ENCODE assay signal across 11 mouse cellular contexts in the genomic region with DNA sequence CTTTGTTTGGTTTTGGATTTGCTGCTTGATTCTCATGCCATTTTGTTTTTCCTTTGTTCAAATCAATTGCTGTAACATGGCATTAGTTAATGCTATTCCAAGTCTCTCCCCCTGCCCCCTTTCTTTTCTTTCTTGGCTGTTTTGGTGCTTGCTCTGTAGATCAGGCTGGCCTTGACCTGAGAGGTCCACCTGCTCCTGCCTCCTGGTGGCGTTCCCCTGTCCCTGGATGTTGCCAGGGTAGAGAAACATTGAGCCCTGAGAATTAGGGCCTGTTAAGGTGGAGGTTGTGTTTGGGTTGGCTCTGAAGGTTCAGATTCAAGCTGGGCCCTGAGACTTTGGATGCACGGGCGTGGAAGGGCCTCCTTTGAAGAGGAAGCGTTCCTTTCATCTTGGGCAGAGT.
"Had no signal": no experiment of that assay in that cellular context is flagged by ENCODE, and none has a peak within 500 bp of the region (broad histone marks: within the 10 kb centered on the region; RNA-seq: fewer than 3 reads in every experiment).

No protein-coding gene starts in this region.

- H3K9ac ChIP-seq: liver, embryonic 13.5 days; liver, postnatal 0 days; lung, embryonic 15.5 days; midbrain, embryonic 12.5 days; stomach, embryonic 15.5 days had no signal

- H3K36me3 ChIP-seq: liver, embryonic 13.5 days; lung, embryonic 15.5 days; midbrain, embryonic 12.5 days; stomach, embryonic 15.5 days had no signal

- DNase-seq: kidney, postnatal 36 days; layer of hippocampus, adult 9-11 months; left cerebral cortex, postnatal 4 days; liver, embryonic 13.5 days; liver, postnatal 0 days; right cerebral cortex, postnatal 14 days; thymus, postnatal 36 days had no signal

- H3K4me2 ChIP-seq: liver, embryonic 13.5 days; lung, embryonic 15.5 days; midbrain, embryonic 12.5 days; stomach, embryonic 15.5 days had no signal

- H3K9me3 ChIP-seq: liver, embryonic 13.5 days; lung, embryonic 15.5 days; midbrain, embryonic 12.5 days; stomach, embryonic 15.5 days had no signal

- H3K27ac ChIP-seq: liver, embryonic 13.5 days; lung, embryonic 15.5 days; midbrain, embryonic 12.5 days; stomach, embryonic 15.5 days had no signal

- ATAC-seq: liver, postnatal 0 days; midbrain, embryonic 16.5 days had no signal

- H3K27me3 ChIP-seq: liver, embryonic 13.5 days; lung, embryonic 15.5 days; midbrain, embryonic 12.5 days; stomach, embryonic 15.5 days had no signal

- H3K4me3 ChIP-seq: liver, embryonic 13.5 days; lung, embryonic 15.5 days; midbrain, embryonic 12.5 days; stomach, embryonic 15.5 days had no signal
